Mouse (Mus musculus) hindbrain, embryonic 15.5 days (tissue): ENCODE results near the gene Uvrag. TPM values are rescaled to one million over a fixed set of nuclear protein-coding genes. Genes with fewer than 3 reads are reported as not detected.

Experiments
- ATAC-seq: fragments of 200-750 bp; cut with Nextera tagmentation; 2 replicates; pipeline ENCODE4 v1.8.0; 2017; ENCODE audit warnings: low read depth, moderate number of reproducible peaks, moderate TSS enrichment; ENCODE audit not compliant: low FRiP score
- H3K27ac ChIP-seq: fragments of 300-500 bp; sonication (generic); replicated peaks from 2 replicates; pipeline ENCODE4 v1.5.1; 2015; ENCODE audit warnings: mild to moderate bottlenecking, inconsistent platforms
- H3K27me3 ChIP-seq: fragments of 300-500 bp; sonication (generic); 2 replicates; pipeline ENCODE4 v1.6.1; 2015; ENCODE audit warnings: control low read depth, inconsistent platforms
- H3K36me3 ChIP-seq: fragments of 300-500 bp; sonication (generic); 2 replicates; pipeline ENCODE4 v1.6.1; 2015; ENCODE audit warnings: control low read depth, inconsistent platforms
- H3K4me1 ChIP-seq: fragments of 300-500 bp; sonication (generic); replicated peaks from 2 replicates; pipeline ENCODE4 v1.6.1; 2015; ENCODE audit warnings: control low read depth, inconsistent platforms
- H3K4me2 ChIP-seq: fragments of 300-500 bp; sonication (generic); 2 replicates; pipeline ENCODE4 v1.6.1; 2015; ENCODE audit warnings: moderate library complexity, mild to moderate bottlenecking, inconsistent platforms
- H3K4me3 ChIP-seq: fragments of 300-500 bp; sonication (generic); 2 replicates; pipeline ENCODE4 v1.5.1; 2015; ENCODE audit warnings: mild to moderate bottlenecking, inconsistent platforms
- H3K9ac ChIP-seq: fragments of 300-500 bp; sonication (generic); 2 replicates; pipeline ENCODE4 v1.6.1; 2015; ENCODE audit warnings: inconsistent platforms
- H3K9me3 ChIP-seq: fragments of 300-500 bp; sonication (generic); 2 replicates; pipeline ENCODE4 v1.6.1; 2016; ENCODE audit warnings: control low read depth, inconsistent platforms
- WGBS: fragments of 180-500 bp; shearing (Covaris S2); methylation state at CpG from one replicate; pipeline ENCODE4 v1.1.7; 2015; 5-methylcytosine and 5-hydroxymethylcytosine counted together
- polyA plus RNA-seq: library from polyadenylated mRNA; unstranded; fragments of >200 nt; fragmentation: Nextera tagmentation; extraction: Ambion mirVana; gene quantifications from 2 replicates; pipeline ENCODE4 v1.2.1, GENCODE M21; 2015

The Uvrag gene
- polyA plus RNA-seq, 1 experiment from 2014 or later = 16.8 TPM

DNA sequence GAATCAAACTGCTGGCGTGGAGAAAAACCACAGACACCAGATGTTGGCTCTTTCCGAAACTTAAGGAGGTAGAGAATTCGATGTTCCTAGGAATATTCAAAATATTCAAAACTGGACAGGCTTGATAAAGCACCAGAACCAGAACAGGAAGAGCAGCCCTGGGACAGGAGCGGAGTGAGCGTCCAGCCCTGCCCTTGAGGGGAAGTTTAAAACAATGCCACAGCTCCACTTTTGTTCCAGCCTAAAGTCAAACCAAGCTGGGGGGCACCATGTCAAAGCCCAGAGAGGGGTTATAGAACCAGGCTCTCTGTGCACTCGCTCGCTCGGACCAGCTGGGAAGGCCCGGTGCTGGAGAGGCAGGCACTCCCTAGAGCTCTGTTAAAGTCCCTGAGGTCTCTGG is 8.3 kb downstream of the Uvrag start:
- H3K36me3 ChIP-seq = no peaks in the 10 kb centered on the region
- H3K4me2 ChIP-seq = no peak overlapping the region
- no peaks in the 10 kb centered on the region for H3K27me3 ChIP-seq
- 87% methylated on average over 9 of the region's 9 CpGs for WGBS
- H3K9ac ChIP-seq = no peak overlapping the region
- no peak overlapping the region for H3K27ac ChIP-seq
- no peaks in the 10 kb centered on the region for H3K9me3 ChIP-seq
- ATAC-seq = no peak
- peaks cover 1% of the 10 kb centered on the region; the same call in 1 of the 2 replicates for H3K4me1 ChIP-seq
- H3K4me3 ChIP-seq = no peak overlapping the region

- WGBS = 81% methylated on average over 6 of the region's 6 CpGs
- ATAC-seq = no peak
- Histone ChIP-seq H3K4me3 (no peak overlapping the region), H3K4me2 (no peak overlapping the region), H3K9ac (no peak overlapping the region), H3K27me3 (no peaks in the 10 kb centered on the region), H3K36me3 (no peaks in the 10 kb centered on the region), H3K9me3 (no peaks in the 10 kb centered on the region), H3K27ac (no peak overlapping the region), H3K4me1 (peaks cover 4% of the 10 kb centered on the region; the same call in 1 of the 2 replicates)
Measured at GRCm38 (mm10) chr7:99131819-99132353, 9.1 kb downstream of the Uvrag start.

DNA sequence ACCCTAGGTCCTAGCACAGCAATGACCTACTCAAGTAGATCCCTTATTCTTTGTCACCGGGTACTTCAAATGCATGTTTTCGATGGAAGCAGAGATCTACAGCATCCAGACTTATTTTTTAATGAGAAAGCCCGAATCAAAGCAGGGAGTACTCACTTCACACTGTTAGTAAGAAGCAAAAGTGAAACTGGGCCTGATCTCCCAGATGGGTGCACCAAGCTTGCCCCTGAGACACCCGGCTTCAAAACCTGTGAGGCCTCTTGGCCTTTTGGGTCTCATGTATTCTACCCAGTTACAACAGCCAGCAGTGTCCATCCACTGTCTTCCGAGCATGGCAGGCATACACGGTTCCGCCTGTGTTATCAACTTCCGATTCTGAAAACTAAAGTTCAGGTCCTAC is 12.0 kb downstream of the Uvrag start:
- no peak overlapping the region for H3K4me3 ChIP-seq
- H3K4me1 ChIP-seq = 0 out of 2 replicates have a peak, but pooled peaks cover 4% of the 10 kb centered on the region
- no peak for ATAC-seq
- H3K27ac ChIP-seq = no peak overlapping the region
- H3K27me3 ChIP-seq = no peaks in the 10 kb centered on the region
- no peak overlapping the region for H3K4me2 ChIP-seq
- no peaks in the 10 kb centered on the region for H3K36me3 ChIP-seq
- 94% methylated on average over 8 of the region's 8 CpGs for WGBS
- no peaks in the 10 kb centered on the region for H3K9me3 ChIP-seq
- no peak overlapping the region for H3K9ac ChIP-seq

- WGBS = 62% methylated on average over 10 of the region's 10 CpGs
Measured at GRCm38 (mm10) chr7:99128020-99128950, 12.7 kb downstream of the Uvrag start.

GRCm38 (mm10) chr7:99126057-99126456 is 14.9 kb downstream of the Uvrag start:
- no peak overlapping the region for H3K4me2 ChIP-seq
- no peak overlapping the region for H3K27ac ChIP-seq
- H3K36me3 ChIP-seq = no peaks in the 10 kb centered on the region
- ATAC-seq = no peak
- no peaks in the 10 kb centered on the region for H3K27me3 ChIP-seq
- 65% methylated on average over 8 of the region's 8 CpGs for WGBS
- no peaks in the 10 kb centered on the region for H3K9me3 ChIP-seq
- H3K4me1 ChIP-seq = 0 out of 2 replicates have a peak, but pooled peaks cover 4% of the 10 kb centered on the region
- no peak overlapping the region for H3K4me3 ChIP-seq
- no peak overlapping the region for H3K9ac ChIP-seq

More at GRCm38 (mm10) chr7:99128020-99128950, 12.7 kb downstream of the Uvrag start:
- H3K4me3 ChIP-seq = no peak overlapping the region
- H3K27ac ChIP-seq = no peak overlapping the region
- no peaks in the 10 kb centered on the region for H3K36me3 ChIP-seq
- no peak overlapping the region for H3K4me2 ChIP-seq
- no peak overlapping the region for H3K9ac ChIP-seq
- H3K9me3 ChIP-seq = no peaks in the 10 kb centered on the region
- 0 out of 2 replicates have a peak, but pooled peaks cover 4% of the 10 kb centered on the region for H3K4me1 ChIP-seq
- no peak for ATAC-seq
- H3K27me3 ChIP-seq = no peaks in the 10 kb centered on the region

DNA sequence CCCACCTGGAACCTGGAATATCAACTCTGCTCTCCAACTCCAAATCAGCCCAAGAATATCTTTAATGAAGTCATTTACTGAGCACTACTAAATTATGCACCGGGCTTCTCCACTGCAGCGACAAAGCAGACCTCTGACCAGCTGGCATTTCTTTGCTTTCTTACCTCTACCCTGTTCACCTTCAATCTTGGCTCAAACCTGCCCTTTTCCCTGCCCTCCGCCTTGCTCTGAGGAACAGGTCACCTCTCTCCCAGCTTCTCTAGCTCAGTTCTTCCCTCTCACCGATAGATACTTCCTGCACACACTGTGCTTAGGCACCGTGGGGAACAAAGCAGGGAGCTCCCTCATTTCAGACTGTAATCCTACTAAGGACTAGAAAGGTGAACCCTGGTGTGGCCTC is 18.3 kb downstream of the Uvrag start:
- Histone ChIP-seq H3K27ac (no peak overlapping the region), H3K27me3 (no peaks in the 10 kb centered on the region), H3K36me3 (no peaks in the 10 kb centered on the region), H3K9ac (no peak overlapping the region), H3K9me3 (no peaks in the 10 kb centered on the region), H3K4me1 (0 out of 2 replicates have a peak, but pooled peaks cover 4% of the 10 kb centered on the region), H3K4me3 (no peak overlapping the region), H3K4me2 (no peak overlapping the region)
- WGBS = 72% methylated on average over 5 of the region's 5 CpGs
- ATAC-seq = no peak

DNA sequence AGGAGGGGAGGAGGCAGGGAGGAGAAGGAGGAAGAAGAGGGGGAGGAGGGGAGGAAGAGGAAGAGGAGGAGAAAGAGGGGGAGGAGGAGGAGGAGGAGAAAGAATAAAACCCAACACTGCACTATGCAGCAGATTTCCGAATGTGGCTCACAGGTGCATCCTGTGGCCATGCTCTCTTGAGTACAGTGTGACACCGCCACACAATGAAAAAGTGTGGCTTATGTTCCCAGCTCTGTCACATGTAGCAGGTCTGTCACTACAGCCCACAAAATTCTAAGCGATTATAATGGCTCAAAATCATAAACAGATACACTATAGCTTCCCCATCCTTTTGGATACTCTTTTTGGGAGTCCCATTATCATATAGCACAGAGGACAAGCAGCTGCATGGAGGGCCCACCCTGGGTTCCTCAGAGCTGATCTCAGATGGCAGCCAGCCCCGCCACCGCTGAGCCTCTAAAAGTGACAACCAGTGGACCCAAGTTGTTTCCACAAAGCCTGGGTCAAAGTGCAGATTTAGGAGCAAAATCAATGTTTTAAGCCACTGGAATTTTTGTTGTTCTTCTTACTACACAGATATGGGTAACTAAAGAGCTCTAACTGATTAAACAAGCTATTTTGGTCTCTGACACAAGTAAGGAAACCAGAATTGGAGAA is 19.9 kb downstream of the Uvrag start:
- Histone ChIP-seq H3K27ac (no peak overlapping the region), H3K4me2 (no peak overlapping the region), H3K9me3 (no peaks in the 10 kb centered on the region), H3K36me3 (no peaks in the 10 kb centered on the region), H3K4me3 (no peak overlapping the region), H3K27me3 (no peaks in the 10 kb centered on the region), H3K9ac (no peak overlapping the region), H3K4me1 (no peaks in the 10 kb centered on the region)
- 91% methylated on average over 5 of the region's 5 CpGs for WGBS
- no peak for ATAC-seq

- H3K4me3 ChIP-seq = no peak overlapping the region
- WGBS = 84% methylated on average over 4 of the region's 4 CpGs
- no peak for ATAC-seq
- no peak overlapping the region for H3K9ac ChIP-seq
- H3K36me3 ChIP-seq = no peaks in the 10 kb centered on the region
- no peaks in the 10 kb centered on the region for H3K4me1 ChIP-seq
- H3K9me3 ChIP-seq = no peaks in the 10 kb centered on the region
- H3K4me2 ChIP-seq = no peak overlapping the region
- no peak overlapping the region for H3K27ac ChIP-seq
- H3K27me3 ChIP-seq = no peaks in the 10 kb centered on the region
Measured at GRCm38 (mm10) chr7:99120082-99120481, 20.9 kb downstream of the Uvrag start.

DNA sequence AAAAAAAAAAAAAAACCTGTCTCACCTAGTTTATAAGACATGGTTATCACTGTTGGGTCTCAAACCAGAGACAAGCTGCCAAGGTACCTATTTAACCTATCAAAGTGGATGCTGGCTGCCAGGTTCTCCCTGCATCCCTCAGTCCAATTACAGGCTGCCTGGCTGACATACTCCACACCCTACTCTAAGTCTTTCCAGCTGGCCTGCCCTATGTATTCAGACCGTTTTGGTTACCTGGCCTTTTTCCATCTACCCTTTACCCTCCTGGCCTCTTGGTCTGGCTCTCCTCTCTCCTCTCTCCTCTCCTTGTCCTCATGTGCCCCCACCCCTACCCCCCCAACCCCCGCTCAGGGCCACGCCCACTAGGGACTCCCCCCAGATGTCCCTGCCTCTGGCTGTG is 24.2 kb downstream of the Uvrag start:
- no peak for ATAC-seq
- H3K9me3 ChIP-seq = no peaks in the 10 kb centered on the region
- WGBS = 78% methylated on average over 3 of the region's 3 CpGs
- no peak overlapping the region for H3K4me3 ChIP-seq
- no peak overlapping the region for H3K9ac ChIP-seq
- no peaks in the 10 kb centered on the region for H3K27me3 ChIP-seq
- no peaks in the 10 kb centered on the region for H3K36me3 ChIP-seq
- no peaks in the 10 kb centered on the region for H3K4me1 ChIP-seq
- no peak overlapping the region for H3K27ac ChIP-seq
- no peak overlapping the region for H3K4me2 ChIP-seq

DNA sequence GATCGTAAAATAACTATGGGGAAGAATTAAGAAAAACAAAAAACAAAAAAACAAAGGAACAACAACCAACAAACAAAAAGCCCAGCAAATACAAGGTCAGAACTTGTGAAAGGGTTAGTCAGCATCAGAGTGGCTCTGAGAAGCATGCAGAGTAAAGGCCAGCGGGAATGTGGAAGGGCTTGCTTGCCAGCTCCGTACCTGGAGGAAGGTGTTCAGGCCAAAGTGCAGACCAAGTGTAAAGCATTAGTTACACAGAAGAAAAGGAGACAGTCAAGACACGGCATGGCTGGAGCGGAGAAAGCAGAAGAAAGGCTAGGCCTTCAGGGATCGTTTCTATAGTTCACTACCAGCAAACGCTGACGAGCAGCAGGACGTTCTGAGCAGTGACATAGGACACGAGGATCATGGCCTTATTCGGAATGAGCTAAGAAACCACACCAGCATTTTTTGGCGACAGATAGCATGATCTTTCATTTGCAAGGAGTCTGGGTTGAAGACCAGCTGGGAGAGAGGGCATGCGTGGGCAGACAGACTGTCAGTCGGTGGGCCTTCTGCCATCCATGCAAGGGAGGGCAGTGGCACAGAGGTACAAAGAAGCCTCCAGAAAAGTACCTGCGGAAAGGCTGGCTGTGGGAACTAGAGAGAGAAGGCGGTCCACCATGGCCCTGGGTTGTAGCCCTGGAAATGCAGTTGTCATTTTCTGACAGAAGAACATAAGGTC is 26.8 kb downstream of the Uvrag start:
- ATAC-seq = no peak
- Histone ChIP-seq H3K4me1 (no peaks in the 10 kb centered on the region), H3K9me3 (no peaks in the 10 kb centered on the region), H3K4me2 (no peak overlapping the region), H3K9ac (no peak overlapping the region), H3K36me3 (no peaks in the 10 kb centered on the region), H3K27me3 (no peaks in the 10 kb centered on the region), H3K27ac (no peak overlapping the region), H3K4me3 (no peak overlapping the region)
- WGBS = 89% methylated on average over 16 of the region's 16 CpGs

GRCm38 (mm10) chr7:99107566-99107965 is 33.4 kb downstream of the Uvrag start:
- Histone ChIP-seq H3K36me3 (no peaks in the 10 kb centered on the region), H3K27me3 (no peaks in the 10 kb centered on the region), H3K4me1 (0 out of 2 replicates have a peak, but pooled peaks cover 6% of the 10 kb centered on the region), H3K9ac (no peak overlapping the region), H3K4me2 (no peak overlapping the region), H3K9me3 (no peaks in the 10 kb centered on the region), H3K27ac (no peak overlapping the region), H3K4me3 (no peak overlapping the region)
- 0 out of 2 replicates have a peak, but pooled peaks have one; percentile 40 for ATAC-seq
- 54% methylated on average over 3 of the region's 3 CpGs for WGBS
